Mouse (Mus musculus): Measurements from ENCODE around the gene Thra. TPM values are rescaled to one million over a fixed set of nuclear protein-coding genes. Genes with fewer than 3 reads are reported as not detected.

The Thra gene
- polyA plus RNA-seq, 1 experiment: 19.8 TPM

GRCm38 (mm10) chr11:98776843-98777590 is 36.6 kb downstream of the Thra start:
- Histone ChIP-seq H3K27ac (ENCODE audit: insufficient read depth, low read length) (no peak overlapping the region; the same call in 1 of the 2 replicates), H3K36me3 (ENCODE audit: control insufficient read depth, insufficient read depth, low read length) (no peaks in the 10 kb centered on the region), H3K4me3 (ENCODE audit: extremely low read depth, insufficient read depth, insufficient read length) (no peak overlapping the region), H3K4me1 (ENCODE audit: control insufficient read depth, insufficient read depth, insufficient read length) (peaks cover 20% of the 10 kb centered on the region), H3K27me3 (ENCODE audit: control insufficient read depth, insufficient read depth, low read length) (no peaks in the 10 kb centered on the region)
- DNase-seq (ENCODE audit: low read depth in 1 of 2, low spot score in 2 of 2): no peak
- WGBS: 28% methylated on average over 9 of the region's 9 CpGs
- TF ChIP-seq CTCF (IDR thresholded peaks at IDR 0.05; ENCODE audit: extremely low read depth, insufficient read depth, insufficient read length, insufficient replicate concordance) (no peak), POLR2A (IDR thresholded peaks at IDR 0.05; ENCODE audit: low read depth, low read length) (no peak)

- Histone ChIP-seq H3K4me3 (ENCODE audit: extremely low read depth, insufficient read depth, insufficient read length) (no peak overlapping the region), H3K4me1 (ENCODE audit: control insufficient read depth, insufficient read depth, insufficient read length) (peaks cover 25% of the 10 kb centered on the region), H3K27ac (ENCODE audit: insufficient read depth, low read length) (no peak overlapping the region), H3K27me3 (ENCODE audit: control insufficient read depth, insufficient read depth, low read length) (no peaks in the 10 kb centered on the region), H3K36me3 (ENCODE audit: control insufficient read depth, insufficient read depth, low read length) (no peaks in the 10 kb centered on the region)
- TF ChIP-seq CTCF (IDR thresholded peaks at IDR 0.05; ENCODE audit: extremely low read depth, insufficient read depth, insufficient read length, insufficient replicate concordance) (no peak), POLR2A (IDR thresholded peaks at IDR 0.05; ENCODE audit: low read depth, low read length) (no peak)
- no peak for DNase-seq (ENCODE audit: low read depth in 1 of 2, low spot score in 2 of 2)
These were observed 37.5 kb downstream of the Thra start for GRCm38 (mm10) chr11:98777888-98778287.

- 68% methylated on average over 12 of the region's 14 CpGs for WGBS
- Histone ChIP-seq H3K4me1 (ENCODE audit: control insufficient read depth, insufficient read depth, insufficient read length) (peaks cover 30% of the 10 kb centered on the region), H3K4me3 (ENCODE audit: extremely low read depth, insufficient read depth, insufficient read length) (no peak overlapping the region), H3K27ac (ENCODE audit: insufficient read depth, low read length) (0 out of 2 replicates have a peak overlapping the region, but pooled peaks have one; percentile 7), H3K27me3 (ENCODE audit: control insufficient read depth, insufficient read depth, low read length) (no peaks in the 10 kb centered on the region), H3K36me3 (ENCODE audit: control insufficient read depth, insufficient read depth, low read length) (no peaks in the 10 kb centered on the region)
- DNase-seq (ENCODE audit: low read depth in 1 of 2, low spot score in 2 of 2): no peak
- TF ChIP-seq CTCF (IDR thresholded peaks at IDR 0.05; ENCODE audit: extremely low read depth, insufficient read depth, insufficient read length, insufficient replicate concordance): no peak
- TF ChIP-seq POLR2A (IDR thresholded peaks at IDR 0.05; ENCODE audit: low read depth, low read length): no peak
These were observed 41.5 kb downstream of the Thra start for GRCm38 (mm10) chr11:98781851-98782512.

GRCm38 (mm10) chr11:98782651-98783235 is 42.3 kb downstream of the Thra start:
- Histone ChIP-seq H3K27me3 (ENCODE audit: control insufficient read depth, insufficient read depth, low read length) (no peaks in the 10 kb centered on the region), H3K27ac (ENCODE audit: insufficient read depth, low read length) (peak overlapping the region; percentile 81), H3K4me3 (ENCODE audit: extremely low read depth, insufficient read depth, insufficient read length) (peak overlapping the region; percentile 40), H3K36me3 (ENCODE audit: control insufficient read depth, insufficient read depth, low read length) (no peaks in the 10 kb centered on the region), H3K4me1 (ENCODE audit: control insufficient read depth, insufficient read depth, insufficient read length) (peaks cover 30% of the 10 kb centered on the region)
- 12% methylated on average over 17 of the region's 17 CpGs for WGBS
- no peak for TF ChIP-seq POLR2A (IDR thresholded peaks at IDR 0.05; ENCODE audit: low read depth, low read length)
- no peak for DNase-seq (ENCODE audit: low read depth in 1 of 2, low spot score in 2 of 2)

GRCm38 (mm10) chr11:98783236-98783696 is 42.8 kb downstream of the Thra start:
- 0% methylated on average over 20 of the region's 20 CpGs for WGBS
- DNase-seq (ENCODE audit: low read depth in 1 of 2, low spot score in 2 of 2): peak in 1 of 2 experiments; percentile 72
- no peaks in the 10 kb centered on the region for H3K36me3 ChIP-seq (ENCODE audit: control insufficient read depth, insufficient read depth, low read length)
- 0 out of 2 replicates have a peak, but pooled peaks have one; percentile 21 for TF ChIP-seq POLR2A (IDR thresholded peaks at IDR 0.05; ENCODE audit: low read depth, low read length)
- no peak for TF ChIP-seq CTCF (IDR thresholded peaks at IDR 0.05; ENCODE audit: extremely low read depth, insufficient read depth, insufficient read length, insufficient replicate concordance)
- H3K4me1 ChIP-seq (ENCODE audit: control insufficient read depth, insufficient read depth, insufficient read length): peaks cover 32% of the 10 kb centered on the region
- H3K4me3 ChIP-seq (ENCODE audit: extremely low read depth, insufficient read depth, insufficient read length): peak overlapping the region; percentile 40
- no peaks in the 10 kb centered on the region for H3K27me3 ChIP-seq (ENCODE audit: control insufficient read depth, insufficient read depth, low read length)
- H3K27ac ChIP-seq (ENCODE audit: insufficient read depth, low read length): peak overlapping the region; percentile 81

- WGBS: 83% methylated on average over 4 of the region's 4 CpGs
- H3K4me3 ChIP-seq (ENCODE audit: extremely low read depth, insufficient read depth, insufficient read length): no peak overlapping the region
- H3K27ac ChIP-seq (ENCODE audit: insufficient read depth, low read length): peak overlapping the region; percentile 13; the same call in 1 of the 2 replicates
These were observed 43.7 kb downstream of the Thra start for GRCm38 (mm10) chr11:98784139-98784538.

More at GRCm38 (mm10) chr11:98784139-98784538, 43.7 kb downstream of the Thra start:
- H3K4me1 ChIP-seq (ENCODE audit: control insufficient read depth, insufficient read depth, insufficient read length): peaks cover 36% of the 10 kb centered on the region
- H3K27me3 ChIP-seq (ENCODE audit: control insufficient read depth, insufficient read depth, low read length): no peaks in the 10 kb centered on the region
- H3K36me3 ChIP-seq (ENCODE audit: control insufficient read depth, insufficient read depth, low read length): no peaks in the 10 kb centered on the region
- TF ChIP-seq POLR2A (IDR thresholded peaks at IDR 0.05; ENCODE audit: low read depth, low read length) (no peak), CTCF (IDR thresholded peaks at IDR 0.05; ENCODE audit: extremely low read depth, insufficient read depth, insufficient read length, insufficient replicate concordance) (no peak)
- no peak for DNase-seq (ENCODE audit: low read depth in 1 of 2, low spot score in 2 of 2)

Measured in spleen, adult 2 months (tissue).